In the genomic region with DNA sequence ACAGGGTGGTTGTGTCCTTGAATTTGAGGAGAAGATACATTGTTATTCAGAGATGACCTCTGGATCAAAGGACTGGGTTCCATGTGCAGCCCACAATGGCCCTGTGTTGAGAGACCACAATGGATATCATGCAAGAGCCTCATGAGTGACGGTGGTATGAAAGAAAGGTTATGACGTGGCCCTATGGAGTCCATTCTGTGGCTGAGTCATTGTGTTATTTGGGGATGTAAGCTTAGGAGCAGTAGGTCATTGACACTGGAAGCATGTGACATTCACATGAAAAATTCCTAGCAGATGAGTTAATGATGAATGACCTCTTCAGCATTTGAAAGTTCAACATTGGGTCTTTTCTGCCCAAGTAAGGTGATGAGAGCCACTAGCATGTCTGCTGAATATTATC, we compare ENCODE assay signal across 27 mouse cellular contexts.
"Had no signal": no experiment of that assay in that cellular context is flagged by ENCODE, and none has a peak within 500 bp of the region (broad histone marks: within the 10 kb centered on the region; RNA-seq: fewer than 3 reads in every experiment).

No protein-coding gene starts in this region.

- H3K4me3 ChIP-seq: embryonic facial prominence, embryonic 10.5 days; embryonic facial prominence, embryonic 12.5 days; embryonic facial prominence, embryonic 13.5 days; embryonic facial prominence, embryonic 15.5 days; erythroblast, embryonic 14.5 days; forebrain, embryonic 10.5 days; forebrain, embryonic 12.5 days; forebrain, embryonic 13.5 days; forebrain, embryonic 15.5 days; gastrocnemius, adult 2 months; heart, adult 2 months had no signal

- H3K27me3 ChIP-seq: embryonic facial prominence, embryonic 12.5 days; embryonic facial prominence, embryonic 13.5 days; embryonic facial prominence, embryonic 15.5 days; forebrain, embryonic 12.5 days; forebrain, embryonic 13.5 days; forebrain, embryonic 15.5 days had no signal

- H3K36me3 ChIP-seq: embryonic facial prominence, embryonic 10.5 days; embryonic facial prominence, embryonic 12.5 days; embryonic facial prominence, embryonic 13.5 days; embryonic facial prominence, embryonic 15.5 days; forebrain, embryonic 10.5 days; forebrain, embryonic 12.5 days; forebrain, embryonic 15.5 days had no signal

- H3K9me3 ChIP-seq: embryonic facial prominence, embryonic 10.5 days; embryonic facial prominence, embryonic 12.5 days; embryonic facial prominence, embryonic 13.5 days; embryonic facial prominence, embryonic 15.5 days; forebrain, embryonic 10.5 days; forebrain, embryonic 12.5 days; forebrain, embryonic 13.5 days; forebrain, embryonic 15.5 days had no signal

- H3K4me1 ChIP-seq: embryonic facial prominence, embryonic 10.5 days; embryonic facial prominence, embryonic 12.5 days; embryonic facial prominence, embryonic 13.5 days; embryonic facial prominence, embryonic 15.5 days; forebrain, embryonic 10.5 days; forebrain, embryonic 12.5 days; forebrain, embryonic 13.5 days; forebrain, embryonic 15.5 days had no signal

- H3K27ac ChIP-seq: embryonic facial prominence, embryonic 10.5 days; embryonic facial prominence, embryonic 12.5 days; embryonic facial prominence, embryonic 13.5 days; embryonic facial prominence, embryonic 15.5 days; forebrain, embryonic 10.5 days; forebrain, embryonic 12.5 days; forebrain, embryonic 13.5 days; forebrain, embryonic 15.5 days; gastrocnemius, adult 2 months; heart, adult 2 months had no signal

- H3K4me2 ChIP-seq: embryonic facial prominence, embryonic 12.5 days; embryonic facial prominence, embryonic 13.5 days; embryonic facial prominence, embryonic 15.5 days; forebrain, embryonic 12.5 days; forebrain, embryonic 13.5 days; forebrain, embryonic 15.5 days had no signal

- H3K9ac ChIP-seq: embryonic facial prominence, embryonic 12.5 days; embryonic facial prominence, embryonic 13.5 days; embryonic facial prominence, embryonic 15.5 days; forebrain, embryonic 12.5 days; forebrain, embryonic 13.5 days; forebrain, embryonic 15.5 days; forebrain, postnatal 0 days had no signal

- ATAC-seq: forebrain, embryonic 13.5 days; forebrain, embryonic 14.5 days; forebrain, embryonic 15.5 days; forebrain, embryonic 16.5 days; forebrain, postnatal 0 days had no signal

- DNase-seq: cerebellum, adult 9-10 months; cerebellum, adult 9-11 months; cerebellum, postnatal 10 days; cerebellum, postnatal 14 days; cerebellum, postnatal 25 days; cerebellum, postnatal 36 days; embryo, embryonic 11 days; forebrain, postnatal 0 days; gastrocnemius, adult 2 months; gastrocnemius, postnatal 10 days; gastrocnemius, postnatal 14 days; gastrocnemius, postnatal 25 days; gastrocnemius, postnatal 36 days; heart, adult 11 months; heart, adult 18-20 months; heart, adult 2 months had no signal
